Mouse (Mus musculus) spleen, adult 2 months (tissue): Measurements from ENCODE around the gene Zbtb48. TPM values are rescaled to one million over a fixed set of nuclear protein-coding genes. Genes with fewer than 3 reads are reported as not detected.
A peak's percentile ranks its signal among the peaks of the same experiment; 100 is the strongest.

ENCODE experiments used
- DNase-seq, 2 experiments: peaks; one replicate each; pipeline versions ENCODE4 v3.0.0 to v3.0.0-alpha.2; 2012 to 2021; ENCODE audit warnings: low spot score in 2 of 2, low read depth in 1 of 2
- H3K27ac ChIP-seq: fragments of 200-500 bp; 2 replicates; pipeline ENCODE4 v1.5.1; 2012; ENCODE audit warnings: low read length, inconsistent platforms; ENCODE audit not compliant: insufficient read depth
- H3K27me3 ChIP-seq: fragments of 200-500 bp; 2 replicates; pipeline ENCODE4 v1.6.1; 2012; ENCODE audit warnings: mild to moderate bottlenecking, moderate library complexity, low read length, inconsistent platforms; ENCODE audit not compliant: control insufficient read depth, insufficient read depth
- H3K36me3 ChIP-seq: fragments of 200-500 bp; 2 replicates; pipeline ENCODE4 v1.6.1; 2012; ENCODE audit warnings: mild to moderate bottlenecking, low read length, inconsistent platforms; ENCODE audit not compliant: control insufficient read depth, insufficient read depth
- H3K4me1 ChIP-seq: fragments of 200-500 bp; 2 replicates; pipeline ENCODE4 v1.6.1; 2011; ENCODE audit warnings: inconsistent platforms; ENCODE audit not compliant: control insufficient read depth, insufficient read depth, insufficient read length
- H3K4me3 ChIP-seq: fragments of 200-500 bp; 2 replicates; pipeline ENCODE4 v1.5.1; 2011; ENCODE audit warnings: mild to moderate bottlenecking, inconsistent platforms; ENCODE audit not compliant: insufficient read depth, insufficient read length; ENCODE audit errors: extremely low read depth
- CTCF ChIP-seq: fragments of 200-500 bp; IDR thresholded peaks from 2 replicates; pipeline ENCODE4 v1.5.1; 2011; ENCODE audit warnings: mild to moderate bottlenecking, inconsistent platforms; ENCODE audit not compliant: insufficient read depth, insufficient read length, insufficient replicate concordance; ENCODE audit errors: extremely low read depth
- POLR2A ChIP-seq: fragments of 200-500 bp; IDR thresholded peaks from 2 replicates; pipeline ENCODE4 v1.6.1; 2011; ENCODE audit warnings: low read depth, low read length, inconsistent platforms
- WGBS: fragments of 180-500 bp; shearing (Covaris S2); methylation state at CpG from one replicate; pipeline ENCODE4 v1.1.7; 2018; 5-methylcytosine and 5-hydroxymethylcytosine counted together
- polyA plus RNA-seq: library from polyadenylated mRNA; depleted of rRNA; stranded (reverse); fragments of >200 nt; gene quantifications from 2 replicates; pipeline ENCODE4 v1.2.3, GENCODE M21; 2012

Gene Zbtb48
- polyA plus RNA-seq, 1 experiment: 21.3 TPM

DNA sequence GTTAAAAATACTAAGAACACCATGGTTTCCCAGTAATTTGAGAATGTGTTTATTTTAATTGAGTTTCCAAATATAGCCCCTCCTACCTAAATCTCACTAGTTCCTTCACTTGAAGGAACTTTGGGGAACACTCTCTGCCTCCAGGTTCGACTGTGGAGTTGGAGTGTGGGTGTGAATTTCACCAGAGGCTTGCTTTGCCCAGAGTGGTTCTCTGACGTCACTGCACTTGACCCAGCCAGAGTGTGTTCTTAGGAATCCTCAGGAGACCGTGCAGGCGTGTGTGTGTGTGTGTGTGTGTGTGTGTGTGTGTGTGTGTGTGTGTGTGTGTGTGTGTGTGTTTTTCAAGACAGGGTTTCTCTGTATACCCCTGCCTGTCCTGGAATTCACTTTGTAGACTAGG, 26.6 kb downstream of the Zbtb48 start:
- H3K27me3 ChIP-seq: no peaks in the 10 kb centered on the region
- H3K4me3 ChIP-seq: no peak overlapping the region
- no peak overlapping the region for H3K27ac ChIP-seq
- WGBS: 55% methylated on average over 4 of the region's 4 CpGs
- no peaks in the 10 kb centered on the region for H3K36me3 ChIP-seq
- TF ChIP-seq POLR2A: no peak
- no peak for TF ChIP-seq CTCF
- no peaks in the 10 kb centered on the region for H3K4me1 ChIP-seq
- no peak for DNase-seq

DNA sequence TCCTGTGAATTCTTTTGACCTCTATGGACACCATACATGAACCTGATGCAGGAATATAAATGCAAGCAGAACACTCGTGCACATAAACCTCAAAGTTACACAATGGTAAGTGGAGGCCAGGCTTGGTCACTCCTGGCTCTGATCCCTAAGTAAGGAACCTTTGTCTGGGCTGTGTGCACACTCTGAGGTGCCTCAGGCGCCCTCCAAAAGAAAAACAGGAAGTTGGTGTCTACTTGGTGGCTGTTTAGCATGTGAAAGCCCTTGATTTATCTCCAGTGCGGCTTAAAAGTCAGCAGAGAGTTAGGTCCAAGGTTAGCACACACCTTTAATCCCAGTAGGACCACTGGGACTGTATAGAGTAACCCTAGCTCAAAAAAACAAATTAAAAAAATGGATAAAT, 28.0 kb downstream of the Zbtb48 start:
- no peaks in the 10 kb centered on the region; the same call in 1 of the 2 replicates for H3K4me1 ChIP-seq
- WGBS: 14% methylated on average over 3 of the region's 3 CpGs
- H3K4me3 ChIP-seq: no peak overlapping the region
- H3K27ac ChIP-seq: no peak overlapping the region
- peaks cover 11% of the 10 kb centered on the region for H3K27me3 ChIP-seq
- H3K36me3 ChIP-seq: no peaks in the 10 kb centered on the region
- TF ChIP-seq POLR2A (no peak), CTCF (no peak)
- DNase-seq: no peak

DNA sequence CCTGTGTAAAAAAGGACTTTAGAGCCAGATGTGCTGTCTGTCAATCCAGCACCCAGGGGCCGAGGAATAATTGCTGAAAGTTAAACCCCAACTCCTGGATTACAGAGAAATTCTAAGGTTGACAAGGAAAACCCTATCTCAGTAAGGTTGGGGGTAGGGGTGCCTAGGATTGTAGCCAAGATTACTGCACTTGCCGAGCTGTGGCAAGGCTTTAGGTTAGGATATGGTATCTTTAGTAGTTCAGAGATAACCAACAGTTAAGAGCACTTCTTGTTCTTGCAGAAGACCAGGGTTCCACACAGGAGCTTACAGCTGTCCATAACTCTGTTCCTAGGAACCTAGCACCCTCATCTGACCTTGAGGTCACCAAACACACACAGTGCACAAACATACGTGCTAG, 29.8 kb downstream of the Zbtb48 start:
- H3K4me3 ChIP-seq: no peak overlapping the region
- no peak for DNase-seq
- WGBS: 81% methylated on average over 3 of the region's 3 CpGs
- no peaks in the 10 kb centered on the region for H3K36me3 ChIP-seq
- peaks cover 11% of the 10 kb centered on the region for H3K27me3 ChIP-seq
- no peak for TF ChIP-seq CTCF
- no peak for TF ChIP-seq POLR2A
- no peak overlapping the region for H3K27ac ChIP-seq
- H3K4me1 ChIP-seq: no peaks in the 10 kb centered on the region; the same call in 1 of the 2 replicates

DNA sequence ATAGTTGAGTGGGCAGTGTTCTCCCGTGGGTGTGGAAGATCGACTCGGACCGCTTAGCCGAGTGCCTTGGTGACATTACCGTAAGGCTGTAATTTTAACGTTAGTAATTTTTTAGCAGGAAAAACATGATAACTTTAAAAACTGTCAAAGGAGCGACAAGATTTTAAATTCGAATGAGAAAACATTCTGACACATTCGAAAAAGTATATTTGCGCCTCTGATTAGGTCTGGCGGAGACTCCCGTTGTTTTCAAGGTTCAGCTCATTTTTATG, 30.6 kb downstream of the Zbtb48 start:
- DNase-seq: no peak
- WGBS: 2% methylated on average over 13 of the region's 13 CpGs
- H3K27ac ChIP-seq: peak overlapping the region; percentile 88

DNA sequence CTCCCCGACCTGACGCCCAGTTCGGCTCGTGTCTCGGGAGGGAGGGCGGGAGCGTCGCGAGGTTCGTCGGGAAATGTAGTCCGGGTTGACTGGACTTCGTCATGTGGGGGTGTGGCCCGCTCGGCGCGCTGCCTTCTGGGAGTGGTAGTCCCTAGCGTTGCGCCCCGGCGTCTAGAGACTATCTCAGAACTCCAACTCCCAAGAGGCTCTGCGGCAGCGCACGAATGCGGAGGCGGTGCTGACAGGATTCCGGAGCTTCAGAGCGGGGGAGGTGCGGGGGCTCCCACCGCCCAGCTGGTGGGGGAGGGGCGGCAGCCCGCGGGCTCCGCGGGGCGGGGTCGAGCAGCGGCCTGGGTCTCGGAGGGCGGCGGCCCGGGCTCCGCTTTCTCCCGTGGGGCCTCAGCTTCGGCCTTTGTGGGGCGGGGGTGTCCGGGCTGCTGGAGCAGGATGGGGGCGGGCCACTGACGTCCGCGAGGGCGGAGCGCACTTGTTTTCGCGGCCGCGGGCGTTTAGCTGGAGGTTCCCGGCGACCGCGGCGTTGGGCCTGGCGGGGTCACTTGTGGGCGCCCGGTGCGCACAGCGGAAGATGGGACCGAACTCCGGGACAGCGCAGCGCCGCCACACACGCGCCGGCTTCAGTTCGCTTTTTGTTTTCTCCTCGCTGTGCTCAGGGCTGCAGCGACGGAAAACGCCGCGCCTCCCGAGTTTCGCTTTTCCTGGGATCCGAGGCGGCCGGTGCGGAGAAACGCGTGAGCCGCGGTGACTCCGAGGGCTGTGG, 31.1 kb downstream of the Zbtb48 start, which contains the start of gene Phf13:
Gene Phf13 (minus strand): TSS at position 86 of the 778 bp plus-strand sequence.
- H3K27me3 ChIP-seq: peaks cover 11% of the 10 kb centered on the region
- H3K36me3 ChIP-seq: 0 out of 2 replicates have a peak, but pooled peaks cover 3% of the 10 kb centered on the region
- H3K4me3 ChIP-seq: peak within 1 kb of the TSS; percentile 88
- H3K4me1 ChIP-seq: no peaks in the 10 kb centered on the region; the same call in 1 of the 2 replicates
- DNase-seq: peak; percentile 97 to 99
- peak within 1 kb of the TSS; percentile 88 for H3K27ac ChIP-seq
- TF ChIP-seq POLR2A: peak; percentile 50
- TF ChIP-seq CTCF: no peak
- under 1% methylated on average over 77 of the region's 94 CpGs for WGBS

More for the DNA sequence above, 30.6 kb downstream of the Zbtb48 start:
- H3K4me3 ChIP-seq: peak overlapping the region; percentile 78
- H3K36me3 ChIP-seq: 0 out of 2 replicates have a peak, but pooled peaks cover 3% of the 10 kb centered on the region
- no peaks in the 10 kb centered on the region; the same call in 1 of the 2 replicates for H3K4me1 ChIP-seq
- TF ChIP-seq POLR2A (no peak), CTCF (no peak)
- H3K27me3 ChIP-seq: peaks cover 11% of the 10 kb centered on the region

DNA sequence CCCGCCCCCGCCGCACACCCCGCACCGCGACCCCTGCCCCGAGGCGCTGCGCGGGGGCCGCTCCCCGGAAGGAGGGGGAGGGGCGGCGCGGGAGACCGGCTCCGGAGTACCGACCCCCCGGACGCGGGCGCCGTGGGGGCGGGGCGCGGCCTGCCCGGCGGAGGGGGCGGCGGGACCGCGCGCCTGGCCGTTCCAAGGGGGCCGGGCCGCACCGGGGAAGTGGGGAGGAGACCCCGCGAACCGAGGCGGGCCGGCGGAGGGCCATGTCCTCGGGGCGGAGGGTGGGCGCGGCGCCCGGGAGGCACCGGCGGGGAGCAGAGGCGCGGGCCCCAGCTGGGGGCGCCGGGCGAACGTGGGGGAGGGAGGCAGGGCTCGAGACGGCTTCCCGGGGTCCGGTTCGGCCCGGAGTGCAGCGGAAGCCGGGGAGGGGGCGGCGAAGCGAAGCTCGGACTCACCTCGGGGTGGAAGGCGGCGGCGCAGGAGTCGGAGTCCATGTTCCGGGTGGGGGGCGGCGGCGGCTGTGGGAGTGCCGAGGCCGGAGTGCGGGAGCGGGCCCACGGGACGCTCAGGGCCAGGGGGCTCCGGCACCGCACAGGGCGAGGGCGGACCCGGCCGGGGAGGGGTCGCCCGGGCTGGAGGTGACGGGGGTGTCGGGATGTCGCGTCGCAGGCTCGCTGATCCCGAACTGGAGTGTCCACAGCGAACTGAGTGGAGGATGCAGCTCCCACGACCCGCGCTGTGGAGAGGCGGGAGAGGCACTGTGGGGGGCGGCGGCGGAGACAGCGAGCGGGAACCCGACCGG, 31.9 kb downstream of the Zbtb48 start:
- Histone ChIP-seq H3K27me3 (peaks cover 11% of the 10 kb centered on the region), H3K4me1 (no peaks in the 10 kb centered on the region; the same call in 1 of the 2 replicates), H3K4me3 (peak overlapping the region; percentile 88), H3K36me3 (0 out of 2 replicates have a peak, but pooled peaks cover 6% of the 10 kb centered on the region), H3K27ac (peak overlapping the region; percentile 30)
- WGBS: 2% methylated on average over 61 of the region's 111 CpGs
- no peak for TF ChIP-seq POLR2A
- TF ChIP-seq CTCF: no peak
- DNase-seq: peak in 1 of 2 experiments; percentile 24
